Mouse (Mus musculus): ENCODE measurements around the gene Lrrc8d. TPM values are rescaled to one million over a fixed set of nuclear protein-coding genes. Genes with fewer than 3 reads are reported as not detected.
"Not testable (repeated sequence)": the region's sequence is repeated elsewhere in the genome, so short reads cannot be mapped to it uniquely, and the experiment has no call there.

The Lrrc8d gene
- polyA plus RNA-seq, 1 experiment from 2014 or later, result 37.6 TPM

DNA sequence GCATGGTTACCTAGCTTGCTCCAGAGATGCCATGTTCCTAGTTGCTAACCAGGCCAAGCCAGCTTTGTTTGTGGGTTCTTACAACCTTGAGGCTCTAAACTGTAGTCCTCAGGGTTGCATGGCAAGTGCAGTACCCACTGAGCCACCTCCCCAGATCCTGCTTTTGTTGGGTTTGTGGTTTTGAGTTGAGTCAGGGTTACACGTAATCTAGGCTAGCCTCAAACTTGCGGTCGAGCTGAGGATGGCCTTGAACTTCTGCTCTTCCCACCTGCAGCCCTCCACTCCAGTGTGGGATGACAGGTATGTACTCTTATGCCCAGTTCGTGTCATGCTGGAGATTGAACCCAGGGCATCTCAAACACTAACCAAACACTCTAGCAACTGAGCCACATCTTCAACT lies 24.3 kb upstream of the Lrrc8d start:
- Histone ChIP-seq H3K27me3 (no peaks in the 10 kb centered on the region), H3K9ac (no peak overlapping the region), H3K9me3 (no peaks in the 10 kb centered on the region), H3K4me1 (replicated peaks) (peaks cover 13% of the 10 kb centered on the region), H3K4me3 (no peak overlapping the region), H3K36me3 (no peaks in the 10 kb centered on the region), H3K4me2 (no peak overlapping the region), H3K27ac (replicated peaks) (no peak overlapping the region)
- no peak for ATAC-seq (ENCODE audit: low read depth)
- WGBS, result 94% methylated on average over 4 of the region's 4 CpGs

DNA sequence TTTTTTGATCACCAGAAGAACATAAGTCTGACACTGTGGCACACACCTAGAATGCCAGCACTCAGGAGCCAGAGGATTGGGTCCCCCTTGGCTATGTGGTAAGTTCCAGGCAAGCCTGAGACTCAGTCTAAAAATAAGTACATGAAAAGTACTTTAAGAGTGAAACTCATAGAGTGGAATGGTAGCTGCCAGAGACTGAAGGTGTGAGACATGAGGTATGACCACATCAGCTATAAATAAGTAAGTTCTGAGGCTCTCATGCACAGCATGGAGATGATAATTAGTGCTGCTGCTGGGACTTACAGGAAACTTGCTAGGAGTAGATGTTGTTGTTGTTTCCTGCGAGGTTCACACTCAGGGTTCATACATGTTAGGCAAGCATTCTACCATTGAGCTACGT lies 22.7 kb upstream of the Lrrc8d start:
- Histone ChIP-seq H3K4me1 (replicated peaks) (peaks cover 15% of the 10 kb centered on the region), H3K36me3 (no peaks in the 10 kb centered on the region), H3K9ac (no peak overlapping the region), H3K27me3 (no peaks in the 10 kb centered on the region), H3K9me3 (no peaks in the 10 kb centered on the region), H3K4me2 (no peak overlapping the region), H3K27ac (replicated peaks) (no peak overlapping the region), H3K4me3 (no peak overlapping the region)
- no peak for ATAC-seq (ENCODE audit: low read depth)
- whole genome bisulfite sequencing, result 88% methylated on average over 2 of the region's 2 CpGs

GRCm38 (mm10) chr5:105678243-105678642 lies 21.5 kb upstream of the Lrrc8d start:
- Histone ChIP-seq H3K9me3 (no peaks in the 10 kb centered on the region), H3K9ac (no peak overlapping the region), H3K27me3 (no peaks in the 10 kb centered on the region), H3K4me3 (no peak overlapping the region), H3K27ac (replicated peaks) (no peak overlapping the region), H3K4me1 (replicated peaks) (peaks cover 15% of the 10 kb centered on the region), H3K36me3 (no peaks in the 10 kb centered on the region), H3K4me2 (no peak overlapping the region)
- ATAC-seq (ENCODE audit: low read depth), result no peak
- 84% methylated on average over 8 of the region's 8 CpGs for WGBS

- no peak overlapping the region for H3K27ac ChIP-seq (replicated peaks)
- ATAC-seq (ENCODE audit: low read depth), result no peak
- 71% methylated on average over 4 of the region's 4 CpGs for WGBS
These were observed 20.5 kb upstream of the Lrrc8d start for GRCm38 (mm10) chr5:105679261-105679660.

DNA sequence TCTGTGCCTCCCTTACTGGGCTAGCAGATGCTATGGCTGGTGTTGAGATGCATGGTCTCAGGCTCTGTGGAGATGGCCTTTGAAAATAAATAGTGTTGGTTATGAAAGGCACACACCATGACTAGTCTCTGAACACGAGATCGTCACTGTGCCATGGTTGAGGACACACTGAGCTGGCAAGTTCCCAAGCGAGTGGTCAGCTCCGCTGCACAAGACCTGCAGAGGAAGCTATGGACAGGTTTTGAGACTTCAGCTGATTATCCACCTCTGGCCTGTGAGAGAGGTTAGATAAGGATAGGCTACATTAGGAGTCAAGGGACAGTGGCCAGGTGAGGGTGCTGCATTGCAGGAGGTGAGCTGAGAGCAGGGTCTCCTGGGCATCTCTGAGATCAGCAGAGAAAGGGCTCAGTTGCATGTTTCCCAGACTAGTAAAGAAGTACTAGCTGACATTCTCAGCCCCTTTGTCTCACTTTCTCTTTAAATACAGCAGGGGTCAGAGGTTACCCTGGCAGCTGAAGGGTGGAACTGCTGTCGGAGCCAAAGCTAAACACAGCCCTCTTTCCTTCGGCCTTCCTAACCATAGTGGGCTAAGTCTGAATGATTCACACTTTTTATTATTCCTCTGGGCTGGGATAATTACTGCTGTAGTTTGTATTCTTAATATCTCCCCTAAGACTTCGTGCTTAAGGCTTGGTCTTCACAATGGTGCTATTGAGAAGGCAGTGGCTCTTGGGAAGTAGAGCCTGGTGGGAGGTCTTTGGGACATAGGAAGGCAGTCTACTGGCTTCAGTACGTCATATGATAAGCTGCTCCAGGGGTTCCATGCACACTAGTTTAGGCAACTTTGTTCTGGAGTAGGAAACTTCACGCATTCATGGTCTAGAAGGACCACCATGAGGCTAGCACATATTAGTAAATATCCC lies 19.6 kb upstream of the Lrrc8d start:
- no peak overlapping the region for H3K27ac ChIP-seq (replicated peaks)
- H3K36me3 ChIP-seq, result no peaks in the 10 kb centered on the region
- H3K9ac ChIP-seq, result no peak overlapping the region
- no peak for ATAC-seq (ENCODE audit: low read depth)
- H3K27me3 ChIP-seq, result no peaks in the 10 kb centered on the region
- no peak overlapping the region for H3K4me3 ChIP-seq
- no peaks in the 10 kb centered on the region for H3K9me3 ChIP-seq
- peaks cover 22% of the 10 kb centered on the region for H3K4me1 ChIP-seq (replicated peaks)
- no peak overlapping the region for H3K4me2 ChIP-seq
- WGBS, result 45% methylated on average over 9 of the region's 9 CpGs

More at GRCm38 (mm10) chr5:105679261-105679660, 20.5 kb upstream of the Lrrc8d start:
- H3K36me3 ChIP-seq, result no peaks in the 10 kb centered on the region
- no peaks in the 10 kb centered on the region for H3K9me3 ChIP-seq
- no peak overlapping the region for H3K9ac ChIP-seq
- H3K4me3 ChIP-seq, result no peak overlapping the region
- no peak overlapping the region for H3K4me2 ChIP-seq
- peaks cover 21% of the 10 kb centered on the region for H3K4me1 ChIP-seq (replicated peaks)
- no peaks in the 10 kb centered on the region for H3K27me3 ChIP-seq

DNA sequence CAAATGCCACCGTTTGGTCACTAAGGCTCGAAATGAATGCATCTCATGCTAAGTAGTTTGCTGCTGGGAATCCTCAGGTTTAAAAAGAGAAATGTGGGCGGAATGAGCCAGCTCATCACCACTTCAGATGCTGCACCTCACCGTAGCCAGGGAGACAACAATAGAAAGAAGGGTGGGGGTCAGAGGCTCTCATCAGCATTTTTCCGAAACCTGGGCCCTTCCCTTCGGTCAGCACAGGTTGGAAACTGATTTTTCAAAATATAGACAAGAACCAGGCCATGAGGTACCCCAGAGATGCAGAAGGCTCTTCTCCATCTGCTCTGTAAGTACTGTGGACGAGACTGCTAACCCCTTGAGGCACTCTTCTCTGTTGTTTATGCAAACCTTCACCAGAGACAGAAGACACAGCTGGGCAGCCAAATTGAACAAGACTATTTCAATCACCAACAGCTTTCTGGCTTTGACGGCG lies 17.6 kb upstream of the Lrrc8d start:
- Histone ChIP-seq H3K27me3 (no peaks in the 10 kb centered on the region), H3K4me2 (no peak overlapping the region), H3K4me3 (no peak overlapping the region), H3K27ac (replicated peaks) (no peak overlapping the region), H3K36me3 (no peaks in the 10 kb centered on the region), H3K4me1 (replicated peaks) (peaks cover 22% of the 10 kb centered on the region), H3K9ac (no peak overlapping the region), H3K9me3 (no peaks in the 10 kb centered on the region)
- WGBS, result 58% methylated on average over 9 of the region's 9 CpGs
- no peak for ATAC-seq (ENCODE audit: low read depth)

DNA sequence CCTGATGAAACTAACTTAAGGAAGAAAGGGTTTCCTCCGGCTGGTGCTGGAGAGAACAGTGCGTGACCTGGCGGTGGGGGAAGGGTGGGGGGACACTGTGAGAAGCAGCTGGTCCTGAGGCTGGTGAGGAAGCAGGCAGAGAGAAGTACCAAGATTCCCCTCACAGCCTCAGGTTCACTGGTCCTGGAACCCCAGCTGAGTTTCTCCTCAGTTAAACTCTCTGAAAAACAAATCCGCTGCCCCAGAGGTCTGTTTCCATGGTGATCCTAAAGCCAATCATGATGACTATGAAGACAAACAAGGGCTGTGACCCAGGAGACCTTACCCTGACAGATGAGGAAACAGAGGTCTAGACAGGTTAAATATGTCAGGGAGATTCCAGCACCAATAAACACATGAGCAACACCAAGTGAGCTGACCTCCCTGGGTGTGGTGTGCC lies 15.8 kb upstream of the Lrrc8d start:
- H3K9me3 ChIP-seq, result no peaks in the 10 kb centered on the region
- no peaks in the 10 kb centered on the region for H3K36me3 ChIP-seq
- H3K27me3 ChIP-seq, result no peaks in the 10 kb centered on the region
- no peak overlapping the region for H3K27ac ChIP-seq (replicated peaks)
- no peak overlapping the region for H3K4me2 ChIP-seq
- peaks cover 22% of the 10 kb centered on the region for H3K4me1 ChIP-seq (replicated peaks)
- no peak overlapping the region for H3K4me3 ChIP-seq
- no peak for ATAC-seq (ENCODE audit: low read depth)
- WGBS, result 30% methylated on average over 4 of the region's 4 CpGs
- H3K9ac ChIP-seq, result no peak overlapping the region

DNA sequence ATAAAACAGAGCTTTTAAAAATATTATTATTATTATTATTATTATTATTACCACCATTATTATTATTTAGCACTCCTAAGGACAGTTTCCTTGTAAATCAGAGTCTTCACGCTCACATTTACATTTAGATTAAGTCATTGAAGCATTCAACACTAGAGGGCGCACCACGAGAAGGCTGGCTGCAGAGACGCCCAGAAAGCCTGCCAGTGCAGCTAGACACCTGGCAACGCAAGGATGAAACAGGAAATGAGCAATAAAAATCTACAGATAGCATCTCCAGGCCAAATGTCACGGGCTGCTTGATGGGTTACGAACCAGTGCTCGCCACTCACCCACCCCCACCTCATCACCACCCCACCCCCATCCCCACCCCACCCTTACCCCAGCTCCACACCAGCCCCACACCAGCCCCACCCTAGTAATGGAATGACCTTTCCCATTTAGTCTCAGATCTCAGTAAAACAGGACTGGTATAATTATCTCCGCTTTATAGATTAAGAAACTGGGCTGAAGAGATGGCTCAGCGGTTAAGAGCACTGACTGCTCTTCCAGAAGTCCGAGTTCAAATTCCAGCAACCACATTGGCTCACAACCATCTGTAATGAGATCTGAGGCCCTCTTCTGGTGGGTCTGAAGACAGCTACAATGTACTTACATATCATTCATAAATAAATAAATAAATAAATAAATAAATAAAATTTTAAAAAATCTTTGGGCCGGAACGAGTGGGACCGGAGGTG lies 14.7 kb upstream of the Lrrc8d start:
- 33% methylated on average over 14 of the region's 14 CpGs for WGBS
- Histone ChIP-seq H3K27ac (replicated peaks) (no peak overlapping the region), H3K4me1 (replicated peaks) (peaks cover 14% of the 10 kb centered on the region), H3K9ac (no peak overlapping the region), H3K4me3 (no peak overlapping the region), H3K27me3 (no peaks in the 10 kb centered on the region), H3K4me2 (0 out of 2 replicates have a peak overlapping the region, but pooled peaks have one; percentile 14), H3K36me3 (no peaks in the 10 kb centered on the region), H3K9me3 (no peaks in the 10 kb centered on the region)
- peak; percentile 80 for ATAC-seq (ENCODE audit: low read depth)

DNA sequence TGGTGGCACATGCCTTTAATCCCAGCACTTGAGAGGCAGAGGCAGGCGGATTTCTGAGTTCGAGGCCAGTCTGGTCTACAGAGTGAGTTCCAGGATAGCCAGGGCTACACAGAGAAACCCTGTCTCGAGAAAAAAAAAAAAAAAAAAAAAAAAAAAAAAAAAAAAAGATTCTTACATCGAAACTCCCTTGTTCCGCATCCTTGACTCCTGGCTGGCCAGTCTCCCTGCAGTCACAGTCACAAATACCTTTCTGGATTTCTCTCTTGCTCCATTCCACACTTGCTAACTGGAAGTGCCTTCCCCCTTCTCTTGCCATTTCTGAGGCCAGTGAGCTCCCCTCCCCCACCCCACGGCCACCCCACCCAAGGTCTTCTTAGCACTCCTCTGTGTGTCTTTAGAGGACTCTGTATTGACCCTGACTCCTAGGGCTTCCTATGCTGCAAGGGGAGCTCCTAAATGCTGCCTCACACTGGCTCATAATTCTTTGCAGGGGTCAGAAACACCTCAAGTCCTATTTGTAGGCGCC lies 13.9 kb upstream of the Lrrc8d start:
- WGBS, result 76% methylated on average over 7 of the region's 7 CpGs

GRCm38 (mm10) chr5:105686331-105686995 lies 13.3 kb upstream of the Lrrc8d start:
- Histone ChIP-seq H3K4me1 (replicated peaks) (peaks cover 6% of the 10 kb centered on the region; the same call in 1 of the 2 replicates), H3K9ac (no peak overlapping the region), H3K4me3 (no peak overlapping the region), H3K4me2 (no peak overlapping the region), H3K27me3 (no peaks in the 10 kb centered on the region), H3K27ac (replicated peaks) (no peak overlapping the region), H3K9me3 (no peaks in the 10 kb centered on the region), H3K36me3 (no peaks in the 10 kb centered on the region)
- WGBS, result 67% methylated on average over 12 of the region's 12 CpGs
- ATAC-seq (ENCODE audit: low read depth), result no peak

More for the DNA sequence above, 13.9 kb upstream of the Lrrc8d start:
- not testable (repeated sequence) for H3K36me3 ChIP-seq; H3K9me3 ChIP-seq; H3K4me1 ChIP-seq (replicated peaks); H3K27me3 ChIP-seq; H3K27ac ChIP-seq (replicated peaks); H3K4me3 ChIP-seq; H3K9ac ChIP-seq; ATAC-seq (ENCODE audit: low read depth); H3K4me2 ChIP-seq

DNA sequence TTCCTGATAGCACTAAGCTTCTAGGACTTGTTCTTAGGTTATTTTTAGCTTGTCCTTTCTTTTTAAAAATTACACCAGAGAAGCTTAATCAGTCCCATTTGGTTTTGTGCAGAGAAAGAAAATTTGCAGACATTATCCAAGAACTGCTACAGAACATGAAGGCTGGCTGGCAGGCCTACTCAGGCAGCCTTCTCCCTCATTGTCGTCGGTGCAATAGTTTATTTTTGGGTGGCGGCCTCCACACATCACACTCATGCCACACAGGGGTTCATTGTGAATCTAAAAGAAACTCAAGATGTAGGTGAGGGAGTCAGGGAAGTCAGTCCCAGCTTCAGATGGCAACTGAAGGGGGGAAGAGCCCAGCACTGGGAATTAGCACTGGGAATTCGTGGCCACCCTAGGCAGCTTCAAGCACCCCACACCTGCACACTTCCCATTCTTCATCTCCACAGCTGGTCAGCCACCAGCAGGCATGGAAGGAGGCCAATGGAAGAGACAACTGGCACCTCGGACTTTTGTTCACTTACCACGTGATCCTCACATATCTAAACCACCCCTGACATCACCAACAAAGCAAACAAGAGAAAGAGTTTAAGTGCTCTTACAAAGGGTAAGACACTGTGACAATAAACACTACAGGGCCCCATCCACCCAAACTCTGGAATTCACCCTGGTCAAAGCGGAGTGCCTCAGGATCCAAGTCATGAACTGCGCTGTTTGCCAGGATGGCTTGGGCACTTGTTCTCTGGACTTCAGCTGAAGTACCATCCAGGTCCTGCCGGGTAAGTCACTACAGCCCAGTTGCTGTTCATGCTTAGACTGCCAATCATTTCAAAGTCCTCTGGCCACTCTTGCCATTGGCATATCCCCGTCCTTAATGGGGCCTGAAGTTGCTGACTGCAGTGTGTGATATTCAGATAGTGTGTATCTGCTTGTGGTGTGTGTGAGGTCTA lies 9.0 kb upstream of the Lrrc8d start:
- H3K27me3 ChIP-seq, result no peaks in the 10 kb centered on the region
- no peak overlapping the region for H3K9ac ChIP-seq
- no peak overlapping the region for H3K27ac ChIP-seq (replicated peaks)
- H3K4me1 ChIP-seq (replicated peaks), result no peaks in the 10 kb centered on the region
- no peak overlapping the region for H3K4me2 ChIP-seq
- H3K4me3 ChIP-seq, result no peak overlapping the region
- 56% methylated on average over 10 of the region's 10 CpGs for WGBS
- H3K9me3 ChIP-seq, result no peaks in the 10 kb centered on the region
- ATAC-seq (ENCODE audit: low read depth), result no peak
- no peaks in the 10 kb centered on the region for H3K36me3 ChIP-seq

All from neural tube, embryonic 13.5 days (tissue).